Mouse (Mus musculus): ENCODE results near the gene Pcnx. TPM values are rescaled to one million over a fixed set of nuclear protein-coding genes. Genes with fewer than 3 reads are reported as not detected.

The Pcnx gene
- 5.1 TPM in 2 replicates for polyA plus RNA-seq (2015; fragmentation: Nextera tagmentation; extraction: Ambion mirVana)

DNA sequence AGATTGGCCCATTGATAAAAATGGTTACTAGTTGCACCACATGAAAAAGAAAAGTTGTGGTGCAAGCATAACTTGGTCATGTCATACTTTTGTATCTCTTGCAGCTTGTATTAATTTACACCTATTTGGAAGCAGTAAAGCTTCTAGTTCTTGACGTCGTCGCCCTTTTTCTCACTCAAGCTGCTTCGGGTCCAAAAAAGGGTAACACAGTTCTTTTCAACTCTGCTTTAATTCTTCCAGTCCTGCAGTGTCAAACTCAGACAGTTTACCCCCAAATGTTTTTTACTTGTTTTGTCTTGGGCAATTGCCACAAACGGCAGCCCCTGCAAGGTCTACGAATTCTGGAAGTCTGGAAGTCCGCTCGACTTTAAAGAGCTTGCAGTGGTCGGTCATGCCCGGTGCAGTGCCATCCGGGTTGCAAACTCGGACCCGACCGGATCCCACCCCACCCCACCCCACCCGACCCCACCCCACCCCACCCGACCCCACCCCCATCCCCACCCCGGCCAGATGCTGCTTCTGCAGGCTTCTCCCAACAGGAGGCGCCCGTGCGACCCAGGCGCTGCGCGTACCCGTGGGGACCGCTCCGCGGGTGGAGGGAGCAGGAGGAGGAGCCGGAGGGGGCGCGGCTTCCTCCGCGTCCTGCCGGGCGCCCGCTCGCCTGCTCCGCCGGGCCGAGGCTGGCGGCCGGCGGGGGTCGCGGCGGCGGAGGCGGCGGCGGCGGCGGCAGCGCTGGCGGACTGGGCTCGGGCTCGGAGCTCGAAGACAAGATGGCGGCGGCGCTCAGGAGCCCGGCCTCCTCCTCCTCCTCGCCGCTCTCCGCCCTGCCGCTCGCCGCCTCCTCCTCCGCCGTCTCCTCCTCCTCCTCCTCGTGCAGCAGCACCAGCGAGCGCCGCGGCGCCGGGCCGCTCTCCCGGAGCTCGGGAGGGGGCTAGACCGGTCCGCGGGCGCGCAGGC is at the start of gene Pcnx:
Gene Pcnx, plus strand, starts transcription at position 673 of the 957 bp plus-strand sequence.
- H3K4me1 ChIP-seq (replicated peaks; ENCODE audit: control insufficient read depth, insufficient read depth): 0 out of 2 replicates have a peak, but pooled peaks cover 6% of the 10 kb centered on the region
- WGBS: 3% methylated on average over 23 of the region's 83 CpGs
- ATAC-seq (ENCODE audit: low FRiP score, low TSS enrichment): peak; percentile 85

DNA sequence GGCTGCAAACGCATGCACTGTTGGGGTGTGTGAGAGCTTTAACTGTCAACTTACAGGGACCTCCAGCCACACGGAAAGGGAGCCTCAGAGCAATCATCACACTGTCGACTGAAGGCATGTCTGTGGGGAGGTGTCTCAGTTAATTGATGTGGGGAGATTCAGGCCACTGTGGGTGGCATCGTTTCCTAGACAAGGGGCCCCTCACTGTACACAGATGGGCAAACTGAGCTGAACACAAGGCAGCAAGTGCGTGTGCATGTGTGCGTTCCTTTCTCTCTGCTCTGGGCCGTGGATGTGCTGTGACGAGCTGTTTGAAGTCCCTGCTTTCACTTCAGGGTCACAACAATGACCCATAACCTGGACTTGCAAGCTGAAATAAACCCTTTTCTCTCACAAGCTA is 49.4 kb upstream of the Pcnx start:
- WGBS: 47% methylated on average over 8 of the region's 8 CpGs
- no peaks in the 10 kb centered on the region for H3K4me1 ChIP-seq (replicated peaks; ENCODE audit: control insufficient read depth, insufficient read depth)
- TF ChIP-seq EP300 (optimal IDR thresholded peaks at IDR 0.05) (no peak), CTCF (IDR thresholded peaks at IDR 0.05; ENCODE audit: low read depth) (no peak)
- H3K36me3 ChIP-seq (ENCODE audit: control insufficient read depth, insufficient read depth, low read length): no peaks in the 10 kb centered on the region
- H3K27me3 ChIP-seq (ENCODE audit: control insufficient read depth, insufficient read depth, low read length): no peaks in the 10 kb centered on the region
- ATAC-seq (ENCODE audit: low FRiP score, low TSS enrichment) (no peak), DNase-seq (ENCODE audit: low spot score) (no peak)
- no peaks in the 10 kb centered on the region for H3K9me3 ChIP-seq (ENCODE audit: control insufficient read depth, low read length)
- no peak overlapping the region for H3K4me2 ChIP-seq (replicated peaks; ENCODE audit: low read depth)
- no peak overlapping the region for H3K9ac ChIP-seq (ENCODE audit: low read length)
- H3K4me3 ChIP-seq (ENCODE audit: low read depth, low read length): no peak overlapping the region
- H3K27ac ChIP-seq (replicated peaks): no peak overlapping the region

More for the DNA sequence above, at the start of gene Pcnx:
- Histone ChIP-seq H3K4me3 (ENCODE audit: low read depth, low read length) (peak within 1 kb of the TSS; percentile 99), H3K27ac (replicated peaks) (peak within 1 kb of the TSS; percentile 93), H3K36me3 (ENCODE audit: control insufficient read depth, insufficient read depth, low read length) (no peaks in the 10 kb centered on the region), H3K9ac (ENCODE audit: low read length) (peak within 1 kb of the TSS; percentile 94), H3K27me3 (ENCODE audit: control insufficient read depth, insufficient read depth, low read length) (no peaks in the 10 kb centered on the region), H3K9me3 (ENCODE audit: control insufficient read depth, low read length) (no peaks in the 10 kb centered on the region), H3K4me2 (replicated peaks; ENCODE audit: low read depth) (peak within 1 kb of the TSS; percentile 73)
- peak; percentile 90 for DNase-seq (ENCODE audit: low spot score)
- TF ChIP-seq EP300 (optimal IDR thresholded peaks at IDR 0.05): no peak
- TF ChIP-seq CTCF (IDR thresholded peaks at IDR 0.05; ENCODE audit: low read depth): peak; percentile 73

DNA sequence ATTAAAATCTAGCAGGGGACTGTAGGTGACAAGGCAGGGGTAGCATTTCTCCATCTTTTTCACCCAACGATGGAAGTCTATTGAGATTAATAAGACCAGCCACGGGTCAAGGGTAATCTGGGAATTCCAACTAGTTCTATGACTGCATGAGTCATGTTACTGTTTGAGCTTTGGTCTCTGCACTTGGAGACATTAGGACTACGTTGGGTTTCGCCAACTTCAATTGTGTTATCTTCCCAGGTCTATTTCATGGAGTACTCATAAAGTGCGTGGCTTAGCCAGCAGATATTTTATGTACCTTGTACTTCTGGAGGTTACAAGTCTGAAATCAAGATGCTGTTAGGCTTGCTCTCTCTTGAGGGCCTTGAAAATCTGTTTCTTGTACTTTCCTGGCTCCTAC is 45.1 kb upstream of the Pcnx start:
- no peak for ATAC-seq (ENCODE audit: low FRiP score, low TSS enrichment)

DNA sequence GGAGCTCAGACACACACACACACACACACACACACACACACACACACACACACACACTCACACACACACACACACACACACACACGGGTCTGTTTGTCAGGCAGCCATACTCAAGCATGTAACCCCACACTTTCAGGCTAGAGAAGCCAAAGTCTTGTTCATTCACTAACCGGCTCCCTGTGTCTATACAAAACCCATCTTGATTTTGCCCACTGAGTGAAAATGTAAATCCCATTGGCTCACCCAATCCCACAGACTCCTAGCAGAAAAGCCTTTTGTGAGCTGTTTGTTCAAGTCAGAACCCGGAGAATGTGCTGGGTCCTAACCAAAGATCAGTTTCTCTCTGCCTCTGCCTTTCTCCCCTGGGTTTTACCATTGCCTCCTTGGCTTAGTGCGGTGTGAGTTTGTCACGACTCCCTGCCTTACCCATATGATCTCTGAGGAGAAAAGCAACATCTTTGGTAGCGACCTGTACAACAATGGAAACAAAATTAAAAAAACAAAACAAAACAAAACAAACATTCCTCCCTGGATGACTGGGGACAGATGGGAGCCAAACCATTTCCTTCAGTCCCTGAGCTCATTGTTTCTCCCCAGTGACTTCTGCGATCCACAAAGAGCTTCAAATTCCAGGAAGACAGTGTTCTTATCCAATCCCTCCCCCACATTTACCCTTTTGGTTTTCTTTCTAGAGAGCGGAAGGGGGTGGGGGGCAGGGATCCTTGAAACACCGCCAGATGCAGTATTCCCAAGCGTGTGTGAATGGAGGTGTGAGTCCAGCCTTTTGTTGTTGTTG is 43.3 kb upstream of the Pcnx start:
- Histone ChIP-seq H3K4me2 (replicated peaks; ENCODE audit: low read depth) (peak overlapping the region; percentile 6; the same call in 1 of the 2 replicates), H3K9ac (ENCODE audit: low read length) (no peak overlapping the region), H3K9me3 (ENCODE audit: control insufficient read depth, low read length) (no peaks in the 10 kb centered on the region), H3K27ac (replicated peaks) (no peak overlapping the region), H3K27me3 (ENCODE audit: control insufficient read depth, insufficient read depth, low read length) (no peaks in the 10 kb centered on the region), H3K4me1 (replicated peaks; ENCODE audit: control insufficient read depth, insufficient read depth) (no peaks in the 10 kb centered on the region), H3K4me3 (ENCODE audit: low read depth, low read length) (no peak overlapping the region), H3K36me3 (ENCODE audit: control insufficient read depth, insufficient read depth, low read length) (no peaks in the 10 kb centered on the region)
- no peak for DNase-seq (ENCODE audit: low spot score)
- 23% methylated on average over 10 of the region's 10 CpGs for WGBS
- no peak for ATAC-seq (ENCODE audit: low FRiP score, low TSS enrichment)
- TF ChIP-seq EP300 (optimal IDR thresholded peaks at IDR 0.05) (no peak), CTCF (IDR thresholded peaks at IDR 0.05; ENCODE audit: low read depth) (no peak)

More for the DNA sequence above, 45.1 kb upstream of the Pcnx start:
- Histone ChIP-seq H3K27ac (replicated peaks) (no peak overlapping the region), H3K36me3 (ENCODE audit: control insufficient read depth, insufficient read depth, low read length) (no peaks in the 10 kb centered on the region), H3K27me3 (ENCODE audit: control insufficient read depth, insufficient read depth, low read length) (no peaks in the 10 kb centered on the region), H3K4me1 (replicated peaks; ENCODE audit: control insufficient read depth, insufficient read depth) (no peaks in the 10 kb centered on the region), H3K4me3 (ENCODE audit: low read depth, low read length) (no peak overlapping the region), H3K9ac (ENCODE audit: low read length) (no peak overlapping the region), H3K9me3 (ENCODE audit: control insufficient read depth, low read length) (no peaks in the 10 kb centered on the region), H3K4me2 (replicated peaks; ENCODE audit: low read depth) (no peak overlapping the region)
- WGBS: 83% methylated on average over 5 of the region's 5 CpGs
- DNase-seq (ENCODE audit: low spot score): no peak
- no peak for TF ChIP-seq CTCF (IDR thresholded peaks at IDR 0.05; ENCODE audit: low read depth)
- TF ChIP-seq EP300 (optimal IDR thresholded peaks at IDR 0.05): no peak

DNA sequence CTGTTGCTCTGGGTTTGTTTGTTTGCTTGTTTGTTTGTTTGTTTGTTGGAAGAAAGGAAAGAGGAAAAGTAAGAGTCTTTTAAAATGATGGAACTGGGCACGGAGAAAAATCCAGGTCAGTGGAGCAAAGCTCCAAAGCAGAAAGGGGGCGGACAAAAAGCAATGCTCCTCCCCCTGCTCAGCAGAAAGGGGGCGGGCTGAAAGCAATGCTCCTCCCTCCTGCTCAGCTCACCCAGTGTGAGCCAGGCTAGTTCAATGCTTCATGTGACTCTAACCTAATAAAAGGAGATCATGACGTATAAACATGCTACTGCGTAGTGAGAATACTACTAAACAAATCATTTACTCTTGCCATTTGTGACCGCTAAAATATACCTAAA is 42.7 kb upstream of the Pcnx start:
- H3K27me3 ChIP-seq (ENCODE audit: control insufficient read depth, insufficient read depth, low read length): no peaks in the 10 kb centered on the region
- H3K4me3 ChIP-seq (ENCODE audit: low read depth, low read length): no peak overlapping the region
- TF ChIP-seq EP300 (optimal IDR thresholded peaks at IDR 0.05) (no peak), CTCF (IDR thresholded peaks at IDR 0.05; ENCODE audit: low read depth) (no peak)
- H3K9me3 ChIP-seq (ENCODE audit: control insufficient read depth, low read length): no peaks in the 10 kb centered on the region
- H3K9ac ChIP-seq (ENCODE audit: low read length): no peak overlapping the region
- DNase-seq (ENCODE audit: low spot score) (no peak), ATAC-seq (ENCODE audit: low FRiP score, low TSS enrichment) (no peak)
- peak overlapping the region; percentile 6; the same call in 1 of the 2 replicates for H3K4me2 ChIP-seq (replicated peaks; ENCODE audit: low read depth)
- no peaks in the 10 kb centered on the region for H3K4me1 ChIP-seq (replicated peaks; ENCODE audit: control insufficient read depth, insufficient read depth)
- 58% methylated on average over 6 of the region's 6 CpGs for WGBS
- no peaks in the 10 kb centered on the region for H3K36me3 ChIP-seq (ENCODE audit: control insufficient read depth, insufficient read depth, low read length)
- no peak overlapping the region for H3K27ac ChIP-seq (replicated peaks)

All from stomach, postnatal 0 days (tissue).